Mouse (Mus musculus) heart, embryonic 16.5 days (tissue): ENCODE data around the gene Smarcd2. TPM values are rescaled to one million over a fixed set of nuclear protein-coding genes. Genes with fewer than 3 reads are reported as not detected.
A peak's percentile ranks its signal among the peaks of the same experiment; 100 is the strongest.

Source experiments
- ATAC-seq: fragments of 200-750 bp; cut with Nextera tagmentation; replicated peaks from 2 replicates; pipeline ENCODE4 v1.8.0; 2017; ENCODE audit warnings: moderate number of reproducible peaks; ENCODE audit not compliant: insufficient read depth, low FRiP score; ENCODE audit errors: extremely low read depth
- H3K27ac ChIP-seq: fragments of 300-500 bp; sonication (generic); 2 replicates; pipeline ENCODE4 v1.5.1; 2014; ENCODE audit warnings: mild to moderate bottlenecking, low read length, control low read depth, moderate library complexity
- H3K27me3 ChIP-seq: fragments of 300-500 bp; sonication (generic); 2 replicates; pipeline ENCODE4 v1.6.1; 2014; ENCODE audit warnings: low read length, mixed read lengths; ENCODE audit not compliant: control insufficient read depth, insufficient read depth
- H3K36me3 ChIP-seq: fragments of 300-500 bp; sonication (generic); 2 replicates; pipeline ENCODE4 v1.6.1; 2014; ENCODE audit not compliant: control insufficient read depth, insufficient read depth
- H3K4me1 ChIP-seq: fragments of 300-500 bp; sonication (generic); 2 replicates; pipeline ENCODE4 v1.6.1; 2014; ENCODE audit warnings: low read length, mixed read lengths; ENCODE audit not compliant: control insufficient read depth, insufficient read depth
- H3K4me2 ChIP-seq: fragments of 300-500 bp; sonication (generic); 2 replicates; pipeline ENCODE4 v1.6.1; 2014; ENCODE audit warnings: low read depth, mild to moderate bottlenecking, control low read depth, low read length
- H3K4me3 ChIP-seq: fragments of 300-500 bp; sonication (generic); 2 replicates; pipeline ENCODE4 v1.5.1; 2014; ENCODE audit warnings: mild to moderate bottlenecking, control low read depth, low read length
- H3K9ac ChIP-seq: fragments of 300-500 bp; sonication (generic); 2 replicates; pipeline ENCODE4 v1.6.1; 2014; ENCODE audit warnings: low read length, control low read depth
- H3K9me3 ChIP-seq: fragments of 300-500 bp; sonication (generic); replicated peaks from 2 replicates; pipeline ENCODE4 v1.6.1; 2016; ENCODE audit warnings: low read length; ENCODE audit not compliant: control insufficient read depth
- WGBS: fragments of 180-500 bp; shearing (Covaris S2); extraction: QIAGEN DNeasy Blood & Tissue Kit; methylation state at CpG from one replicate; pipeline ENCODE4 v1.1.7; 2014; 5-methylcytosine and 5-hydroxymethylcytosine counted together
- polyA plus RNA-seq: library from polyadenylated mRNA; unstranded; fragments of >200 nt; fragmentation: Nextera tagmentation; extraction: Ambion mirVana; gene quantifications from 2 replicates; pipeline ENCODE4 v1.2.1, GENCODE M21; 2015

Gene Smarcd2
- polyA plus RNA-seq, 1 experiment from 2014 or later: 27.1 TPM

DNA sequence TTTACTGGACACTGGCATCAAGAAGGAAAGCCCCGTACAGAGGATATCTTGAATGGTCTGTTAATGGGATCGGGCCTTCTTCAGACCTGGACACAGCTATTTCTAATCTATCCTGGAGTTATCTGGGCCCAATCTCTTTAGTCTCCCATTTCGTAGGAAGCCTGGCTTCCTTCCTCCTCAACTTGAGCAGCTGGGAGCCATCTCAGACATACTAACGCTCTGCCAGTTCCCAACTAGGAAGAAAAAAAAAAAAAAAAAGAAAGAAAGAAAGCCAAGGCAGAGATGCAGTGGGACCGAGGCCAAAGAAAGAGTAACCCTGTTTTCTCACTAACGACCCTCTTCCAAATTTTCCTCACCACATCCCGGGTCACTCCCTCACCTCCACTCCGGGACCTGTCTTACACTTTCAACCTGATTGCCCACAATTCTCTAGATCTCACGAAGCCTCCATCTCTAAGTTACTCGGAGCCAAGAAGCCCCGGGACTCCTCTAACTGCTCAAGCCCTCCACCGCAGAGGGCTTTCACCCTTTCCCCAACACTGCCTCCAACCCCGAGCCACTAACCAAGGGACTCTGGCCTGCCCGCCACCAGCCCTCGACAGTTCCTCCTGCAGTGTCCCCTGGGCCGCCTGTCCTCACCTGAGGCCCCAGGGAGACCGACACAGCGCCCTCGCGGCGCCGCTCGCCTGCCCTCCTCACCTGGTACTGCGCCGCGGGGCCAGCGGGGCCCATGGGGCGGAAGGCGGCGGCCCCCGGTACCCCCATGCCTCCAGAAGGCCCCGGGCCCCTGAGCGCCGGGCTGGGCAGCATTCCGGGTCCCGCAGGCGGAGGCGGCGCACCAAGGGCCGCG is 753 bp downstream of the Smarcd2 start:
- peaks cover 32% of the 10 kb centered on the region for H3K4me1 ChIP-seq
- peak overlapping the region; percentile 98 for H3K4me3 ChIP-seq
- WGBS: under 1% methylated on average over 41 of the region's 41 CpGs
- H3K27ac ChIP-seq: peak overlapping the region; percentile 94
- peak overlapping the region; percentile 83 for H3K4me2 ChIP-seq
- ATAC-seq: peak; percentile 31
- no peaks in the 10 kb centered on the region for H3K9me3 ChIP-seq
- H3K27me3 ChIP-seq: no peaks in the 10 kb centered on the region
- H3K9ac ChIP-seq: peak overlapping the region; percentile 98
- no peaks in the 10 kb centered on the region; the same call in 1 of the 2 replicates for H3K36me3 ChIP-seq

DNA sequence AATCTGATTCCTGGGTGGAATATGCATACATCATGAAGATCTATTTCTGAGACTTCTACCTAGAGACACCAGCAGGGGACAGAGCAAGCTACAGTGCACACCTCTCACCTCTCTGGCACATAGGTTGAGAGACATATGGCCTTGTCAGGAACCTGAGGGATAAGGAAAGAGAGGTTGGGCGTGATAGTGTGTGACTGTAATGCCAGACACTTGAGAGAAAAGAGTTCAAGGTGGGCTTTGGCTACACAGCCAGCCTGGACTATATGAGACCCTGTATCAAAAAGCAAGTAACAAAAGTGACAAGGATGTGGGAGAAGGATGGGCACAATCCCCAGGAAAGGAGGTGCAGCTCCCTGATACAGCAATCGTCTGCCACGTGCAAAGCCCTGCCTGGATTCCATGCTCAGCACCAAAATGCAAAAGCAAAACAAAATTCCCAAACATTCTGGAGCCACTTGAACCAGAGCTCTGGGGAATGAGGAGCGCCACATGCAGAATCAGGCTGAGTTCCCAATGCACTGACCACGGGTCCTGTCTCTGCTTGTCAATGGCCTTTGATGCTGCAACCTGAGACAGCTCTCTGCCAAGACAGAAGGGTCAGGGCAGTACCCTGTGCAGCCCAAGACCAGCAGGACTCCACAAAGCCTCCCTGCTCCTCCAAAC is 1.5 kb downstream of the Smarcd2 start:
- Histone ChIP-seq H3K4me1 (peaks cover 29% of the 10 kb centered on the region), H3K36me3 (peaks cover 7% of the 10 kb centered on the region), H3K9me3 (no peaks in the 10 kb centered on the region), H3K4me3 (peak overlapping the region; percentile 98), H3K9ac (peak overlapping the region; percentile 98), H3K27ac (peak overlapping the region; percentile 94), H3K27me3 (no peaks in the 10 kb centered on the region), H3K4me2 (peak overlapping the region; percentile 83)
- WGBS: 27% methylated on average over 5 of the region's 5 CpGs
- ATAC-seq: no peak

DNA sequence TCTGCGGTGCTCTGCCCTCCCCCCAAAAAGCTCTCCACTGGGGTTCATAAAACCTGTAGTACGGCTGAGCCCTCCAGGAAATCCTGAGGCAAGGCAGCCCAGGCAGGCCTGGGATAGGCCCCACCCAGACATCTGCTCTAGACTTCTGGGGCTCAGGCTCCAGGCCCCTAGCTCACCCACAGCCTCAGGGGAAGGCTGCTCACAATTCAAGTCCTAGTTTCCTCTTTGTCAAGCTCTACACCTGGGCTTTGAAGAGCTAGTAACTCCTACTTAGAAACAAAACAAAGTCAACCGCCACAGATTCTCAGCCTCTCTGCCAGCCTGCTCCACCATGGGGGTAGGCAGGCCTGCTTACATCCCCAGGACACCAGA is 3.7 kb downstream of the Smarcd2 start:
- WGBS: 42% methylated on average over 3 of the region's 3 CpGs
- H3K4me3 ChIP-seq: 0 out of 2 replicates have a peak overlapping the region, but pooled peaks have one; percentile 6
- H3K9ac ChIP-seq: peak overlapping the region; percentile 31
- H3K4me1 ChIP-seq: peaks cover 25% of the 10 kb centered on the region
- H3K27me3 ChIP-seq: no peaks in the 10 kb centered on the region
- H3K27ac ChIP-seq: peak overlapping the region; percentile 67
- no peaks in the 10 kb centered on the region for H3K9me3 ChIP-seq
- no peak for ATAC-seq
- peak overlapping the region; percentile 39 for H3K4me2 ChIP-seq
- peaks cover 24% of the 10 kb centered on the region for H3K36me3 ChIP-seq

DNA sequence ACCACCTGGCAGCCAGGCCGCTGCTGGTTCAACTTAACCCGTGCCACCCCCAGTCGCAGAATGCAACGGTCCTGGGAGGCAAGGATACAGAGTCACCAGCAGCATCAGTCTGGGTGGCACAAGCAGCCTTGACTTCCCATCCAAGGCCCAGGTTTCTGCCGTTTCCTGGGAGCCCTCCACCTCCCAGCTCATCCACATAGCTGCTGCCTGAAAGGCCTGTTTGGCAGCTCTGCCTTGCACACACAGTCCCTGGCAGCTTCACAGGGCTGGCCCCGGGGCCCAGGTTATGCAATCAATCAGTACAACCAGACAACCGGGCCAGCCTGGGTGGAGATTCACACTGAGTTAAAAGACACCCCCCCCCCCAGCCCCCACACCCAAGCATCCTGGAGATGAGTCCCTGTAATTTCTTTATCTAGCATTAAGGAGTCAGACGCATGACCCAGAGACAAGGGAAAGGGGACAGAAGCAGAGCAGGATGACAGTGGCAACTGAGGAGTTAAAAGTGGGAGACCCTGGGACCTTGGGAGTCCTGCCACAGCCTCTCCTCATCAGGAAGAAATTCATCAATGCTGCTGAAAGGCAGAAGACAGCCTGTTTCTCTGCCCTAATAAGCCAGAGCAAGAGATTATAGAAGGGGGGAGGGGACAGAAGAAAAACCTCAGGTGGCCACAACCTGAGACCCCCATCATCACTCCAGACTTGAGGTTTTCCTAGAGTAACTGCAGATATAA is 4.3 kb downstream of the Smarcd2 start:
- Histone ChIP-seq H3K9me3 (no peaks in the 10 kb centered on the region), H3K4me3 (0 out of 2 replicates have a peak overlapping the region, but pooled peaks have one; percentile 6), H3K4me1 (peaks cover 25% of the 10 kb centered on the region), H3K4me2 (peak overlapping the region; percentile 39), H3K36me3 (peaks cover 30% of the 10 kb centered on the region), H3K27ac (peak overlapping the region; percentile 67), H3K9ac (peak overlapping the region; percentile 31), H3K27me3 (no peaks in the 10 kb centered on the region)
- 53% methylated on average over 8 of the region's 8 CpGs for WGBS
- ATAC-seq: no peak

DNA sequence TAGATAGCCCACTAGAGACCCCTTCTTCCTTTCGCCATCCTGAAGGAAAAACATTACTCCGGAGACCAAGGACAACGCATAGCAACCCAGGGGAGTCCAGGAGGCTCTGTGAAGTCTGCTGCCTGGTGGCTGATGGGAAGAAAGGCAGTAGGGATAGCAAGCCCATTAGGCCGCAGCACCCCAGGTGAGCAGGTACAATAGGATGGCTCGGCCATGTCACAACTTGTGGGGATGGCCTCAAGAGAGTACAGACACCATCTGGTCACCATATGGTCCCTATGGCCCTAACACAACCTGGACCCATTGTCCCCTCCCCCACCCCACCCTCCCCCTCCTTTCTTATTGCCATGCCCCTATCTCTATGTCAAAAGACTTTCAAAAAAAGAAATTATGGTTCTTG is 4.9 kb downstream of the Smarcd2 start:
- H3K4me3 ChIP-seq: no peak overlapping the region
- no peak for ATAC-seq
- WGBS: 84% methylated on average over 5 of the region's 5 CpGs
- H3K27me3 ChIP-seq: no peaks in the 10 kb centered on the region
- no peaks in the 10 kb centered on the region for H3K9me3 ChIP-seq
- peaks cover 36% of the 10 kb centered on the region for H3K36me3 ChIP-seq
- peaks cover 25% of the 10 kb centered on the region for H3K4me1 ChIP-seq
- no peak overlapping the region; the same call in 1 of the 2 replicates for H3K9ac ChIP-seq
- H3K27ac ChIP-seq: no peak overlapping the region
- no peak overlapping the region for H3K4me2 ChIP-seq

DNA sequence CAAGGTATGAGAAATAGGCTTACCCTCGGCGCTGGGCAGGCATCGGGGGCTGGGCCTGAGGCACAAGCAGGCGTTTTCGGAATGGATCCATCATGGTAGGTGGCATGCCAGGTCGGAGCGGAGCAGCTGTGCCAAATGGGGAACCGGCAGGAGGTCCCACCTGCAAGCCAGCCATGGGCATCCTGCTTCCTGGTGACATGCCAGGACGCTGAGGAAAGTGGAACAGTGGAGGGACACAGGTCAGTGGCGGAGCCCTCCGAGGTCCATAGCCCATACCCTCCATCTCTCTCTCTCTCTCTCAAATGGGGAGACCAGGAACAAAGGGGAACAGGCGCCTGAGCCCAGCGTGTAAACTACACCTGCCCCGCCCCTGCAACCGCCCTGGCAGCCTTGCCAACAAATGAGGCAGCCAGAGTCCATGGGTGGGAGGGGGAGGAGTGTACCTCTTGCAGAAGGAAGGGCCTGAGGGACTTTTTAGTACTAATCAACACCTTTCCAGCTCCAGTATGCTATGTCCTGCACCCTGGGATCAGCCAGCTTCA is 5.4 kb downstream of the Smarcd2 start:
- H3K27me3 ChIP-seq: no peaks in the 10 kb centered on the region
- no peaks in the 10 kb centered on the region for H3K9me3 ChIP-seq
- H3K4me3 ChIP-seq: no peak overlapping the region
- H3K27ac ChIP-seq: no peak overlapping the region
- H3K9ac ChIP-seq: no peak overlapping the region; the same call in 1 of the 2 replicates
- WGBS: 69% methylated on average over 15 of the region's 15 CpGs
- ATAC-seq: no peak
- H3K4me2 ChIP-seq: no peak overlapping the region
- peaks cover 25% of the 10 kb centered on the region for H3K4me1 ChIP-seq
- peaks cover 40% of the 10 kb centered on the region for H3K36me3 ChIP-seq

DNA sequence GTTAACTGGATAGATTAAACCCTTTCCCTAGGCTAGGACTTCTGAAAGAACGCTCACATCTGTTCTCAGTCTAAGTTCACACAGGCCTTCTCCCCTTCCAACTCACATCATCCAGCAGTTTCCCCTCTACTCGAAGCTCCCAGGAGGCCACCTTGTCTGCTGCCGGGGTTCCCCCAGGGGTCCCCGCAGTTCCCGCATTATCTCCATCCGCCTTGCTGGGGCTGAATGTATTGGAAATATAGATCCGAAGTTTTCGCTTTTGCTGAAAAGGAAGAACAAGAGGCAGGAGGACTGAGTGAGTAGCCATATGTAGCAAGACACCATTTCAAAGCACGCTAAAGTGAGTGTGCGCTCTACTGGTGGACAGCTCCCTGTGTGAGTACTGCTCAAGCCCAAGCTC is 6.3 kb downstream of the Smarcd2 start:
- Histone ChIP-seq H3K36me3 (peaks cover 49% of the 10 kb centered on the region), H3K4me3 (no peak overlapping the region), H3K4me2 (no peak overlapping the region), H3K9me3 (no peaks in the 10 kb centered on the region), H3K27ac (no peak overlapping the region), H3K27me3 (no peaks in the 10 kb centered on the region), H3K4me1 (peaks cover 20% of the 10 kb centered on the region), H3K9ac (no peak overlapping the region)
- ATAC-seq: no peak
- 92% methylated on average over 10 of the region's 10 CpGs for WGBS

DNA sequence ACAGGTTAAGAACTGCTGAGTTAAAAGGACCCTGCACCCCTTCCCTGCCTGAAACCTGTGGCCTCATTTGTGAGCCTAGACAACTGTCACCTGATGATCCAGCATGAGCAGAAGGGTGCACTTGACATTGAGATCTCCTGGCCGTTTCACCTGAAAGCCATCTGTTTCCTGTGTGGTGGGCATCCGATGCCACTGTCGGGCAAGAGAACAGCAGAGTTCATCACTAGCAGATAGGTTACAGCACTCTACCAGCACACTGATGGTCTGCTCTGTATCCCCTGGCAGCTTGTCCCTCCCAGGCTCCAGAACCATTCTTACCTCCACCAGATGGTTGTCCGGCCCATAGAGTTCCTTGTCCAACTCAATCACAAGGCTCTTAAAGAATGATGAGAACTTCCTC is 7.2 kb downstream of the Smarcd2 start:
- ATAC-seq: no peak
- H3K27me3 ChIP-seq: no peaks in the 10 kb centered on the region
- no peaks in the 10 kb centered on the region for H3K9me3 ChIP-seq
- no peak overlapping the region for H3K4me2 ChIP-seq
- H3K4me1 ChIP-seq: peaks cover 14% of the 10 kb centered on the region
- 85% methylated on average over 4 of the region's 4 CpGs for WGBS
- H3K4me3 ChIP-seq: no peak overlapping the region
- no peak overlapping the region for H3K27ac ChIP-seq
- H3K36me3 ChIP-seq: peaks cover 57% of the 10 kb centered on the region
- H3K9ac ChIP-seq: no peak overlapping the region
